Mouse (Mus musculus): ENCODE measurements around the gene Slc16a5. TPM values are rescaled to one million over a fixed set of nuclear protein-coding genes. Genes with fewer than 3 reads are reported as not detected.
A peak's percentile ranks its signal among the peaks of the same experiment; 100 is the strongest.

Slc16a5 gene
- polyA plus RNA-seq, 1 experiment from 2014 or later, result 0.13 TPM

GRCm38 (mm10) chr11:115513271-115514237, 51.3 kb downstream of the Slc16a5 start:
- Histone ChIP-seq H3K4me2 (replicated peaks; ENCODE audit: low read depth, low read length) (peak overlapping the region; percentile 96), H3K36me3 (ENCODE audit: insufficient read depth, low read length) (no peaks in the 10 kb centered on the region), H3K4me3 (ENCODE audit: low read depth, low read length) (peak overlapping the region; percentile 90), H3K9me3 (ENCODE audit: low read length) (no peaks in the 10 kb centered on the region), H3K27me3 (replicated peaks; ENCODE audit: insufficient read depth, low read length) (no peaks in the 10 kb centered on the region), H3K27ac (ENCODE audit: low read length) (peak overlapping the region; percentile 88), H3K4me1 (ENCODE audit: insufficient read depth, low read depth, low read length) (peaks cover 18% of the 10 kb centered on the region), H3K9ac (replicated peaks; ENCODE audit: low read depth) (peak overlapping the region; percentile 82)
- 0% methylated on average over 57 of the region's 57 CpGs for WGBS
- TF ChIP-seq CTCF (IDR thresholded peaks at IDR 0.05) (no peak), EP300 (IDR thresholded peaks at IDR 0.05) (no peak)
- peak; percentile 63 for ATAC-seq
- peak; percentile 51 for DNase-seq (ENCODE audit: low spot score)

GRCm38 (mm10) chr11:115514238-115514663, 52.0 kb downstream of the Slc16a5 start, which contains the start of gene Jpt1:
Gene Jpt1 (minus strand): TSS chr11:115514387.
- DNase-seq (ENCODE audit: low spot score) (peak; percentile 99), ATAC-seq (peak; percentile 98)
- peak within 1 kb of the TSS; percentile 96 for H3K4me2 ChIP-seq (replicated peaks; ENCODE audit: low read depth, low read length)
- peak; percentile 74 for TF ChIP-seq EP300 (IDR thresholded peaks at IDR 0.05)
- TF ChIP-seq CTCF (IDR thresholded peaks at IDR 0.05), result no peak; the same call in 1 of the 2 replicates
- H3K9me3 ChIP-seq (ENCODE audit: low read length), result no peaks in the 10 kb centered on the region
- no peaks in the 10 kb centered on the region for H3K27me3 ChIP-seq (replicated peaks; ENCODE audit: insufficient read depth, low read length)
- peak within 1 kb of the TSS; percentile 90 for H3K4me3 ChIP-seq (ENCODE audit: low read depth, low read length)
- WGBS, result under 1% methylated on average over 24 of the region's 24 CpGs
- H3K27ac ChIP-seq (ENCODE audit: low read length), result peak within 1 kb of the TSS; percentile 88
- H3K9ac ChIP-seq (replicated peaks; ENCODE audit: low read depth), result peak within 1 kb of the TSS; percentile 82
- H3K36me3 ChIP-seq (ENCODE audit: insufficient read depth, low read length), result no peaks in the 10 kb centered on the region
- peaks cover 18% of the 10 kb centered on the region for H3K4me1 ChIP-seq (ENCODE audit: insufficient read depth, low read depth, low read length)

- ATAC-seq (no peak), DNase-seq (ENCODE audit: low spot score) (no peak)
- Histone ChIP-seq H3K27ac (ENCODE audit: low read length) (no peak overlapping the region), H3K36me3 (ENCODE audit: insufficient read depth, low read length) (no peaks in the 10 kb centered on the region), H3K4me1 (ENCODE audit: insufficient read depth, low read depth, low read length) (peaks cover 18% of the 10 kb centered on the region), H3K9me3 (ENCODE audit: low read length) (no peaks in the 10 kb centered on the region), H3K4me2 (replicated peaks; ENCODE audit: low read depth, low read length) (no peak overlapping the region), H3K9ac (replicated peaks; ENCODE audit: low read depth) (no peak overlapping the region), H3K27me3 (replicated peaks; ENCODE audit: insufficient read depth, low read length) (no peaks in the 10 kb centered on the region), H3K4me3 (ENCODE audit: low read depth, low read length) (no peak overlapping the region)
- no peak for TF ChIP-seq CTCF (IDR thresholded peaks at IDR 0.05)
- no peak for TF ChIP-seq EP300 (IDR thresholded peaks at IDR 0.05)
- WGBS, result 57% methylated on average over 6 of the region's 6 CpGs
Measured at GRCm38 (mm10) chr11:115515021-115515420, 52.7 kb downstream of the Slc16a5 start.

GRCm38 (mm10) chr11:115516942-115517341, 54.7 kb downstream of the Slc16a5 start:
- Histone ChIP-seq H3K4me3 (ENCODE audit: low read depth, low read length) (no peak overlapping the region), H3K27ac (ENCODE audit: low read length) (no peak overlapping the region), H3K4me1 (ENCODE audit: insufficient read depth, low read depth, low read length) (peaks cover 14% of the 10 kb centered on the region), H3K4me2 (replicated peaks; ENCODE audit: low read depth, low read length) (no peak overlapping the region), H3K9ac (replicated peaks; ENCODE audit: low read depth) (no peak overlapping the region), H3K27me3 (replicated peaks; ENCODE audit: insufficient read depth, low read length) (no peaks in the 10 kb centered on the region), H3K36me3 (ENCODE audit: insufficient read depth, low read length) (peaks cover 4% of the 10 kb centered on the region; the same call in 1 of the 2 replicates), H3K9me3 (ENCODE audit: low read length) (no peaks in the 10 kb centered on the region)
- no peak for ATAC-seq
- TF ChIP-seq EP300 (IDR thresholded peaks at IDR 0.05), result no peak
- no peak for TF ChIP-seq CTCF (IDR thresholded peaks at IDR 0.05)
- no peak for DNase-seq (ENCODE audit: low spot score)
- 79% methylated on average over 5 of the region's 5 CpGs for WGBS

GRCm38 (mm10) chr11:115518693-115519092, 56.4 kb downstream of the Slc16a5 start:
- no peak overlapping the region for H3K4me2 ChIP-seq (replicated peaks; ENCODE audit: low read depth, low read length)
- H3K9ac ChIP-seq (replicated peaks; ENCODE audit: low read depth), result no peak overlapping the region
- peaks cover 4% of the 10 kb centered on the region for H3K36me3 ChIP-seq (ENCODE audit: insufficient read depth, low read length)
- 68% methylated on average over 9 of the region's 9 CpGs for whole genome bisulfite sequencing
- H3K4me3 ChIP-seq (ENCODE audit: low read depth, low read length), result no peak overlapping the region
- H3K9me3 ChIP-seq (ENCODE audit: low read length), result no peaks in the 10 kb centered on the region
- H3K27ac ChIP-seq (ENCODE audit: low read length), result no peak overlapping the region
- ATAC-seq (no peak), DNase-seq (ENCODE audit: low spot score) (no peak)
- TF ChIP-seq EP300 (IDR thresholded peaks at IDR 0.05) (no peak), CTCF (IDR thresholded peaks at IDR 0.05) (no peak)
- H3K27me3 ChIP-seq (replicated peaks; ENCODE audit: insufficient read depth, low read length), result no peaks in the 10 kb centered on the region
- H3K4me1 ChIP-seq (ENCODE audit: insufficient read depth, low read depth, low read length), result no peaks in the 10 kb centered on the region

- H3K9me3 ChIP-seq (ENCODE audit: low read length), result no peaks in the 10 kb centered on the region
- TF ChIP-seq EP300 (IDR thresholded peaks at IDR 0.05) (no peak), CTCF (IDR thresholded peaks at IDR 0.05) (no peak)
- H3K9ac ChIP-seq (replicated peaks; ENCODE audit: low read depth), result no peak overlapping the region
- H3K4me3 ChIP-seq (ENCODE audit: low read depth, low read length), result no peak overlapping the region
- WGBS, result 81% methylated on average over 3 of the region's 3 CpGs
- no peak overlapping the region for H3K27ac ChIP-seq (ENCODE audit: low read length)
- H3K4me2 ChIP-seq (replicated peaks; ENCODE audit: low read depth, low read length), result no peak overlapping the region
- ATAC-seq (no peak), DNase-seq (ENCODE audit: low spot score) (no peak)
- no peaks in the 10 kb centered on the region for H3K27me3 ChIP-seq (replicated peaks; ENCODE audit: insufficient read depth, low read length)
- no peaks in the 10 kb centered on the region for H3K4me1 ChIP-seq (ENCODE audit: insufficient read depth, low read depth, low read length)
- H3K36me3 ChIP-seq (ENCODE audit: insufficient read depth, low read length), result peaks cover 4% of the 10 kb centered on the region
Measured at GRCm38 (mm10) chr11:115519581-115519980, 57.3 kb downstream of the Slc16a5 start.
